Mouse (Mus musculus) fat pad, adult 2 months (tissue): Measurements from ENCODE around the gene Dhx30.

Experiments used
- DNase-seq: peaks from one replicate; pipeline ENCODE4 v3.0.0-alpha.2; 2011; ENCODE audit warnings: low read depth, low spot score; ENCODE audit errors: extremely low read depth

The Dhx30 gene

GRCm38 (mm10) chr9:110047857-110048256 lies 69.8 kb downstream of the Dhx30 start:
- DNase-seq = no peak

GRCm38 (mm10) chr9:110047260-110047659 lies 70.4 kb downstream of the Dhx30 start:
- no peak for DNase-seq

GRCm38 (mm10) chr9:110045763-110046377 lies 71.8 kb downstream of the Dhx30 start:
- DNase-seq = peak; percentile 10

- DNase-seq = no peak
Measured at GRCm38 (mm10) chr9:110044373-110044772, 73.3 kb downstream of the Dhx30 start.

GRCm38 (mm10) chr9:110038485-110038884 lies 79.1 kb downstream of the Dhx30 start:
- no peak for DNase-seq

- DNase-seq = no peak
Measured at GRCm38 (mm10) chr9:110037895-110038294, 79.7 kb downstream of the Dhx30 start.

GRCm38 (mm10) chr9:110035091-110035490 lies 82.5 kb downstream of the Dhx30 start:
- DNase-seq = no peak
